Mouse (Mus musculus) midbrain, embryonic 13.5 days (tissue): Measurements from ENCODE around the gene Letm1. TPM values are rescaled to one million over a fixed set of nuclear protein-coding genes. Genes with fewer than 3 reads are reported as not detected.

Experiments used
- ATAC-seq: fragments of 200-750 bp; cut with Nextera tagmentation; 2 replicates; pipeline ENCODE4 v1.8.0; 2017; ENCODE audit warnings: mild to moderate bottlenecking, moderate TSS enrichment, moderate library complexity
- H3K27ac ChIP-seq: fragments of 300-500 bp; sonication (generic); 2 replicates; pipeline ENCODE4 v1.5.1; 2015; ENCODE audit warnings: inconsistent platforms, mild to moderate bottlenecking, moderate library complexity
- H3K27me3 ChIP-seq: fragments of 300-500 bp; sonication (generic); 2 replicates; pipeline ENCODE4 v1.6.1; 2015; ENCODE audit warnings: mild to moderate bottlenecking, inconsistent platforms
- H3K36me3 ChIP-seq: fragments of 300-500 bp; sonication (generic); 2 replicates; pipeline ENCODE4 v1.6.1; 2015; ENCODE audit warnings: mild to moderate bottlenecking, inconsistent platforms
- H3K4me1 ChIP-seq: fragments of 300-500 bp; sonication (generic); replicated peaks from 2 replicates; pipeline ENCODE4 v1.6.1; 2015; ENCODE audit warnings: inconsistent platforms
- H3K4me2 ChIP-seq: fragments of 300-500 bp; sonication (generic); replicated peaks from 2 replicates; pipeline ENCODE4 v1.6.1; 2015; ENCODE audit warnings: moderate library complexity, mild to moderate bottlenecking, inconsistent platforms
- H3K4me3 ChIP-seq: fragments of 300-500 bp; sonication (generic); replicated peaks from 2 replicates; pipeline ENCODE4 v1.5.1; 2015; ENCODE audit warnings: mild to moderate bottlenecking, inconsistent platforms
- H3K9ac ChIP-seq: fragments of 300-500 bp; sonication (generic); replicated peaks from 2 replicates; pipeline ENCODE4 v1.6.1; 2015; ENCODE audit warnings: mild to moderate bottlenecking, inconsistent platforms
- H3K9me3 ChIP-seq: fragments of 300-500 bp; sonication (generic); 2 replicates; pipeline ENCODE4 v1.6.1; 2016; ENCODE audit warnings: mild to moderate bottlenecking, inconsistent platforms
- WGBS: fragments of 180-500 bp; shearing (Covaris S2); methylation state at CpG from one replicate; pipeline ENCODE4 v1.1.7; 2015; 5-methylcytosine and 5-hydroxymethylcytosine counted together
- polyA plus RNA-seq: library from polyadenylated mRNA; unstranded; fragments of >200 nt; fragmentation: Nextera tagmentation; extraction: Ambion mirVana; gene quantifications from 2 replicates; pipeline ENCODE4 v1.2.1, GENCODE M21; 2015

Letm1 gene
- polyA plus RNA-seq, 1 experiment from 2014 or later, result 58.7 TPM

DNA sequence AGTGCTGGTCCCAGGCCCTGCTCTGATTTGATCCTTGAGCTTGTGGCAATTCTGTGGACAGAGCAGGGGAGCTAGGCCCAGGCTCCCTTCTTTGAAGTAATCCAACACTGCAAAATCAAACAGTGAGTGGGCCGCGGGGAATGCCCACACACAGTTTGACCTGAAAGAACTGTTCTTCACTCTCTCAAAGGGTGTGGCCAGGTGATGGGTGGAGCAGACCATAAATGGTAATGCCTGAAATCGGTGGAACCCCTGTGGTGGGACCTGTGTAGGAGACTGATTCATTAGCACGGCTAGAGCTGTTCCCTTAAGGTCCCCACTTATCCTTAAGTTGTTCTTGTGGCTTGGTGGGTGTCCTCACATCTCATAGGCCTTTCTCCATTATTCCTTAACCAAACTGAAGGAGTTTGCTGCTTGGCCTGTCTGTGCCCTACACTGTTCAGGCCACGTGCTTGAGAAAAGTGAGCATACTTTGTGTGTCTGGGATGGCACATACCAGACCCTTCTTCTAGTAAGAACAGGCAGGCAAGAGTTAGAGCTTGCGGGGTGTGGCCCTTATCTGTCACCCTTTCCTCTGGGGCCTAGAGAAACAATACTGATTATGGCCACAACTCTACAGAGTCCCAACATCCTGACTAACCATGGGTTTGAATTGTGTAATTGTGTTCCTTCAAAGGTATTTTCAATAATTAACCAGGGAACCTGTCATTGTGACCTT lies 33.5 kb upstream of the Letm1 start:
- Histone ChIP-seq H3K36me3 (no peaks in the 10 kb centered on the region), H3K27ac (no peak overlapping the region), H3K4me2 (no peak overlapping the region), H3K9ac (no peak overlapping the region), H3K4me3 (no peak overlapping the region), H3K9me3 (no peaks in the 10 kb centered on the region), H3K27me3 (no peaks in the 10 kb centered on the region), H3K4me1 (peaks cover 17% of the 10 kb centered on the region)
- ATAC-seq, result no peak
- 91% methylated on average over 6 of the region's 6 CpGs for WGBS

DNA sequence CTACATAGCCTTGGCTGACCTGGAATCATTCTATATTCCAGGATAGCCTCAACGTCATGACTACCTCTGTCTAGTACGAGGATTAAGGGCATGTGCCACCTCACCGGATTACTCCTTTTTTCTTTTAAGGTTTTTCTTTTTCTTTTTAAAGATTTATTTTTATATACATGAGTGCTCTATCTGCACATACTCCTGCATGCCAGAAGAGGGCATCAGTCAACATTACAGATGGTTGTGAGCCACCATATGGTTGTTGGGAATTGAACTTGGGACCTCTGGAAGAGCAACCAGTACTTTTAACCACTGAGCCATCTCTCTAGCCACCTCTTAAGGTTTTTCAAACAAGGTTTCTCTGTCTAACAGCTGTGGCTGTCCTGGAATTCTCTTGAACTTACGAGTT lies 28.9 kb upstream of the Letm1 start:
- Histone ChIP-seq H3K4me2 (no peak overlapping the region), H3K9ac (no peak overlapping the region), H3K4me1 (no peaks in the 10 kb centered on the region), H3K4me3 (no peak overlapping the region), H3K9me3 (no peaks in the 10 kb centered on the region), H3K27ac (no peak overlapping the region), H3K36me3 (no peaks in the 10 kb centered on the region), H3K27me3 (no peaks in the 10 kb centered on the region)
- WGBS, result 85% methylated on average over 4 of the region's 4 CpGs
- ATAC-seq, result no peak

GRCm38 (mm10) chr5:33803337-33803736 lies 20.7 kb upstream of the Letm1 start:
- Histone ChIP-seq H3K4me3 (no peak overlapping the region), H3K4me2 (no peak overlapping the region), H3K9me3 (peaks cover 11% of the 10 kb centered on the region; the same call in 1 of the 2 replicates), H3K36me3 (no peaks in the 10 kb centered on the region), H3K4me1 (no peaks in the 10 kb centered on the region), H3K27ac (no peak overlapping the region), H3K27me3 (no peaks in the 10 kb centered on the region), H3K9ac (no peak overlapping the region)
- no peak for ATAC-seq
- 86% methylated on average over 2 of the region's 2 CpGs for WGBS

GRCm38 (mm10) chr5:33791912-33792643 lies 9.5 kb upstream of the Letm1 start:
- no peak overlapping the region for H3K4me3 ChIP-seq
- no peak overlapping the region for H3K27ac ChIP-seq
- no peak overlapping the region for H3K9ac ChIP-seq
- H3K9me3 ChIP-seq, result no peaks in the 10 kb centered on the region
- H3K27me3 ChIP-seq, result no peaks in the 10 kb centered on the region
- H3K36me3 ChIP-seq, result no peaks in the 10 kb centered on the region
- no peaks in the 10 kb centered on the region for H3K4me1 ChIP-seq
- WGBS, result 81% methylated on average over 5 of the region's 5 CpGs
- H3K4me2 ChIP-seq, result no peak overlapping the region
- ATAC-seq, result no peak

- Histone ChIP-seq H3K27me3 (no peaks in the 10 kb centered on the region), H3K4me1 (peaks cover 20% of the 10 kb centered on the region), H3K9me3 (no peaks in the 10 kb centered on the region), H3K27ac (peak overlapping the region; percentile 86; the same call in 1 of the 2 replicates), H3K4me2 (peak overlapping the region; percentile 83), H3K4me3 (peak overlapping the region; percentile 67), H3K36me3 (peaks cover 6% of the 10 kb centered on the region; the same call in 1 of the 2 replicates), H3K9ac (peak overlapping the region; percentile 86)
- ATAC-seq, result peak; percentile 80
- 7% methylated on average over 6 of the region's 6 CpGs for WGBS
Observed at GRCm38 (mm10) chr5:33782999-33783390, 378 bp upstream of the Letm1 start.

- H3K9ac ChIP-seq, result peak overlapping the region; percentile 86
- peak overlapping the region; percentile 83 for H3K4me2 ChIP-seq
- peaks cover 16% of the 10 kb centered on the region for H3K36me3 ChIP-seq
- peaks cover 20% of the 10 kb centered on the region for H3K4me1 ChIP-seq
- WGBS, result 6% methylated on average over 11 of the region's 11 CpGs
- ATAC-seq, result peak; percentile 15
- H3K27me3 ChIP-seq, result no peaks in the 10 kb centered on the region
- no peaks in the 10 kb centered on the region for H3K9me3 ChIP-seq
- peak overlapping the region; percentile 67 for H3K4me3 ChIP-seq
- H3K27ac ChIP-seq, result peak overlapping the region; percentile 86
Observed at GRCm38 (mm10) chr5:33781964-33782344, 663 bp downstream of the Letm1 start.

DNA sequence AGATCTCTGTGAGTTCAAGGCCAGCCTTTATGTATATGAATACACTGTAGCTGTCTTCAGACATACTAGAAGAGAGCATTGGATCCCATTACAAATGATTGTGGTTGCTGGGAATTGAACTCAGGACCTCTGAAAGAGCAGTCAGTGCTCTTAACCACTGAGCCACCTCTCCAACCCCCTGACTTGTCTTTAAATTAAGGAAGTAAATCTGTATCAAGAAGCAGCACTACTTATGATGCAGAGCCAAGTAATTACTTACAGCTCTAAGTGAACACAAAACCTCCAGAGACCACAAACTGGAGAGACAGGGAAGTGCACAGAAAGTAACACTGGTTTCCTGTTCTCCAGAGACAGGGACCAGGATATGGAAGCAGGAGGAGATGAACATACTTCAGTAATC lies 5.4 kb downstream of the Letm1 start:
- Histone ChIP-seq H3K4me1 (peaks cover 15% of the 10 kb centered on the region), H3K4me2 (no peak overlapping the region), H3K9me3 (no peaks in the 10 kb centered on the region), H3K4me3 (no peak overlapping the region), H3K36me3 (peaks cover 44% of the 10 kb centered on the region), H3K9ac (no peak overlapping the region), H3K27ac (no peak overlapping the region), H3K27me3 (no peaks in the 10 kb centered on the region)
- ATAC-seq, result no peak

GRCm38 (mm10) chr5:33743481-33743880 lies 39.1 kb downstream of the Letm1 start:
- Histone ChIP-seq H3K4me1 (no peaks in the 10 kb centered on the region), H3K36me3 (peaks cover 89% of the 10 kb centered on the region), H3K9me3 (no peaks in the 10 kb centered on the region), H3K27me3 (no peaks in the 10 kb centered on the region), H3K4me2 (no peak overlapping the region), H3K27ac (no peak overlapping the region), H3K9ac (no peak overlapping the region), H3K4me3 (no peak overlapping the region)
- WGBS, result 97% methylated on average over 8 of the region's 8 CpGs
- ATAC-seq, result no peak

- 0 out of 2 replicates have a peak overlapping the region, but pooled peaks have one; percentile 14 for H3K27ac ChIP-seq
- no peaks in the 10 kb centered on the region for H3K27me3 ChIP-seq
- no peak overlapping the region for H3K4me3 ChIP-seq
- no peak overlapping the region for H3K9ac ChIP-seq
- H3K36me3 ChIP-seq, result peaks cover 64% of the 10 kb centered on the region
- ATAC-seq, result no peak
- H3K4me2 ChIP-seq, result no peak overlapping the region
- 92% methylated on average over 4 of the region's 4 CpGs for WGBS
- no peaks in the 10 kb centered on the region for H3K4me1 ChIP-seq
- no peaks in the 10 kb centered on the region for H3K9me3 ChIP-seq
Observed at GRCm38 (mm10) chr5:33740548-33740947, 42.1 kb downstream of the Letm1 start.

- Histone ChIP-seq H3K27me3 (no peaks in the 10 kb centered on the region), H3K36me3 (peaks cover 62% of the 10 kb centered on the region), H3K9ac (no peak overlapping the region), H3K4me3 (no peak overlapping the region), H3K4me2 (no peak overlapping the region), H3K27ac (no peak overlapping the region), H3K4me1 (no peaks in the 10 kb centered on the region), H3K9me3 (no peaks in the 10 kb centered on the region)
- peak; percentile 15; the same call in 1 of the 2 replicates for ATAC-seq
Observed at GRCm38 (mm10) chr5:33738341-33738740, 44.3 kb downstream of the Letm1 start.

DNA sequence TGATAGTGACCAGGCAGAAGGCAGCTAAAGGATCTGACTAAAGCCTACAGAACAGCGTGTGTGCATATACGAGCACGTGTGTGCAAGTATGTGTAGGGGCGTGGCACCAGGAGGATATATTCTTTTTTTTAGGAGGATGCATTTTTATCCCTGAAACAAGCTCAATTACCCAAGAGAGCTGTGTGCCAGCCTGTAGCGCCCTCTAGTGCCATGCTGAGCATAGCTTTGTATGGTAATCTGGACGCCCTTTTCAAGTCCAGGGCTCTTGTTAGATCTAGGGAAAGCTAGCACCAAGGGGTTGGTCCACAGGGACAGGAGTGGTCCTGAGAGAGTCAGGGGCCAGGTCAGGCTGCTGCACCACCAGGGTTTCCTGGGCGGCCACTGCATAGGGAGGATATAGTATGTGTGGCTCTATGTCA lies 44.7 kb downstream of the Letm1 start:
- peaks cover 62% of the 10 kb centered on the region for H3K36me3 ChIP-seq
- WGBS, result 23% methylated on average over 7 of the region's 7 CpGs
- peak; percentile 68 for ATAC-seq

GRCm38 (mm10) chr5:33736230-33736629 lies 46.4 kb downstream of the Letm1 start:
- 81% methylated on average over 9 of the region's 9 CpGs for WGBS
- Histone ChIP-seq H3K9me3 (no peaks in the 10 kb centered on the region), H3K4me2 (no peak overlapping the region), H3K4me1 (no peaks in the 10 kb centered on the region), H3K4me3 (no peak overlapping the region), H3K27me3 (no peaks in the 10 kb centered on the region), H3K36me3 (peaks cover 60% of the 10 kb centered on the region), H3K9ac (no peak overlapping the region), H3K27ac (no peak overlapping the region)
- ATAC-seq, result no peak

More for the DNA sequence above, 44.7 kb downstream of the Letm1 start:
- Histone ChIP-seq H3K4me1 (no peaks in the 10 kb centered on the region), H3K9ac (no peak overlapping the region), H3K9me3 (no peaks in the 10 kb centered on the region), H3K27ac (no peak overlapping the region), H3K4me2 (no peak overlapping the region), H3K27me3 (no peaks in the 10 kb centered on the region), H3K4me3 (no peak overlapping the region)
